Mouse (Mus musculus) heart, adult 2 months (tissue): Measurements from ENCODE around the gene Ptms. TPM values are rescaled to one million over a fixed set of nuclear protein-coding genes. Genes with fewer than 3 reads are reported as not detected.

Experiments
- DNase-seq, 2 experiments: peaks; one replicate each; pipeline ENCODE4 v3.0.0; 2021
- H3K27ac ChIP-seq: fragments of 200-600 bp; 2 replicates; pipeline ENCODE4 v1.8.1; 2022
- H3K27me3 ChIP-seq: fragments of 200-500 bp; 2 replicates; pipeline ENCODE4 v1.6.1; 2012; ENCODE audit warnings: mild to moderate bottlenecking, low read length, inconsistent platforms, mixed read lengths; ENCODE audit not compliant: control insufficient read depth, insufficient read depth
- H3K36me3 ChIP-seq: fragments of 200-500 bp; 2 replicates; pipeline ENCODE4 v1.6.1; 2012; ENCODE audit warnings: low read length, inconsistent platforms; ENCODE audit not compliant: control insufficient read depth, insufficient read depth
- H3K4me1 ChIP-seq: fragments of 200-500 bp; 2 replicates; pipeline ENCODE4 v1.6.1; 2011; ENCODE audit warnings: low read length; ENCODE audit not compliant: control insufficient read depth, insufficient read depth
- H3K4me3 ChIP-seq: fragments of 200-600 bp; 2 replicates; pipeline ENCODE4 v1.8.1; 2022
- H3K79me2 ChIP-seq: fragments of 200-500 bp; replicated peaks from 2 replicates; pipeline ENCODE4 v1.6.1; 2012; ENCODE audit warnings: mild to moderate bottlenecking, inconsistent platforms, low read length, moderate library complexity, mixed read lengths; ENCODE audit not compliant: control insufficient read depth, insufficient read depth
- H3K9ac ChIP-seq: fragments of 200-500 bp; 2 replicates; pipeline ENCODE4 v1.6.1; 2012; ENCODE audit warnings: low read depth, mild to moderate bottlenecking, control low read depth, inconsistent platforms, low read length, mixed read lengths
- CTCF ChIP-seq: fragments of 200-600 bp; IDR thresholded peaks from 2 replicates; pipeline ENCODE4 v1.8.1; 2022; ENCODE audit warnings: antibody characterized with exemption, mild to moderate bottlenecking, moderate library complexity
- EP300 ChIP-seq: fragments of 200-500 bp; IDR thresholded peaks from 2 replicates; pipeline ENCODE4 v1.6.1; 2011; ENCODE audit warnings: low read depth, low read length, control low read depth; ENCODE audit not compliant: insufficient read depth
- POLR2A ChIP-seq: fragments of 200-500 bp; IDR thresholded peaks from 2 replicates; pipeline ENCODE4 v1.6.1; 2011; ENCODE audit warnings: mild to moderate bottlenecking, low read depth, low read length, control low read depth; ENCODE audit not compliant: insufficient read depth
- WGBS: fragments of 180-500 bp; shearing (Covaris S2); methylation state at CpG from one replicate; pipeline ENCODE4 v1.1.7; 2018; 5-methylcytosine and 5-hydroxymethylcytosine counted together
- intact Hi-C: fragments of 180-260 bp; cut with DNase I; formaldehyde crosslinking; loops from one replicate; pipeline ENCODE4 v1.15.1; 2025
- polyA plus RNA-seq: library from polyadenylated mRNA; depleted of rRNA; stranded (reverse); fragments of >200 nt; gene quantifications from 2 replicates; pipeline ENCODE4 v1.2.3, GENCODE M21; 2012
- total RNA-seq, 2 experiments: library from RNA; stranded (reverse); gene quantifications; 2 replicates each; pipeline ENCODE4 v1.2.3; 2021

The Ptms gene
- total and polyA plus RNA-seq, 3 experiments: 154 to 614 (median 163) TPM

DNA sequence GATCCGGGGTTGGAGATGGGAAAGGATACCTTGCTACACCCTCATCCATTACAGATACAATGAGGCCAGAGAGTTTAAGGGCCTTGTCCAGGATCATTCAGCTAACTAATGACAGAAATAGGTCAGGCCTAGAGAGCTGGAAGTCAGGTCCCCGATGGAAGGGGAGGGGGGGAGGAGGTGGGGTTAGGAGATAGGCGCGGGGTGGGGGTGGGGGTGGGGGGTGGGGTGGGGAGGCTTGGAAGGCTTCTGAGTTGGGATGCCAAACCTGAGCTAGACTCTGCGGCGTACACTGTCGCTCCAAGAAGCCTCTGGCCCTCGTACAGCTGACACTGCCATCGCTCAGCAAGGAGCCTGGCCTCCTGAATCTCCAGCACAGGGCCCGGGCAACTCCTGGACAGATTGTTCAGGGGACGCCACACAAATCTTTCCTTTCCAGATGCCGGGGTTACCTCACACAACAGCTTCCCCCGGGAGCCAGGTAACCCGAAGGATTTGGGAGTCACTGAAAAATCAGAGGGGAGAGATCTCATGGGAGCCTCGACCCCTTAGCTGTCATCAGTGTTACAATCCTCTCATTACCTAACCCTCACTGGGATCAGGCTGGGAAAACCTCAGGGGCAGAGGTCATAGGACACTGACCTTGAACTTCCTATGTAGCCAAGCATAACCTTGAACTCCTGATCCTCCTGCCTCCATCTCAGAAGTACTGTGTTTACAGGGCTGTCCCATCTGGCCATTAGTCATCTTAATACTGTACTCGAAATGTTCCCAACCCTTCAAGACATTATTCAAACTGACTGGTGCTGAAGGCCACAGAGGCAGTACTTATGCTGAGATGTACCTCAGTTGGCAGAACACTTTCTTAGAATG is 14.7 kb downstream of the Ptms start:
- H3K27ac ChIP-seq: peak overlapping the region; percentile 95
- peaks cover 3% of the 10 kb centered on the region; the same call in 1 of the 2 replicates for H3K4me1 ChIP-seq
- no peaks in the 10 kb centered on the region for H3K27me3 ChIP-seq
- no peak for DNase-seq
- TF ChIP-seq POLR2A (no peak), EP300 (no peak), CTCF (no peak)
- no peaks in the 10 kb centered on the region for H3K79me2 ChIP-seq
- no peaks in the 10 kb centered on the region for H3K36me3 ChIP-seq
- intact Hi-C loops: loop anchor here (1.0 to 5.0 kb wide), 4 partner anchors 12 to 122 kb away; partner anchors contain the start of gene Zfp384
- no peak overlapping the region for H3K4me3 ChIP-seq
- peak overlapping the region; percentile 30; the same call in 1 of the 2 replicates for H3K9ac ChIP-seq
- WGBS: 46% methylated on average over 16 of the region's 16 CpGs

DNA sequence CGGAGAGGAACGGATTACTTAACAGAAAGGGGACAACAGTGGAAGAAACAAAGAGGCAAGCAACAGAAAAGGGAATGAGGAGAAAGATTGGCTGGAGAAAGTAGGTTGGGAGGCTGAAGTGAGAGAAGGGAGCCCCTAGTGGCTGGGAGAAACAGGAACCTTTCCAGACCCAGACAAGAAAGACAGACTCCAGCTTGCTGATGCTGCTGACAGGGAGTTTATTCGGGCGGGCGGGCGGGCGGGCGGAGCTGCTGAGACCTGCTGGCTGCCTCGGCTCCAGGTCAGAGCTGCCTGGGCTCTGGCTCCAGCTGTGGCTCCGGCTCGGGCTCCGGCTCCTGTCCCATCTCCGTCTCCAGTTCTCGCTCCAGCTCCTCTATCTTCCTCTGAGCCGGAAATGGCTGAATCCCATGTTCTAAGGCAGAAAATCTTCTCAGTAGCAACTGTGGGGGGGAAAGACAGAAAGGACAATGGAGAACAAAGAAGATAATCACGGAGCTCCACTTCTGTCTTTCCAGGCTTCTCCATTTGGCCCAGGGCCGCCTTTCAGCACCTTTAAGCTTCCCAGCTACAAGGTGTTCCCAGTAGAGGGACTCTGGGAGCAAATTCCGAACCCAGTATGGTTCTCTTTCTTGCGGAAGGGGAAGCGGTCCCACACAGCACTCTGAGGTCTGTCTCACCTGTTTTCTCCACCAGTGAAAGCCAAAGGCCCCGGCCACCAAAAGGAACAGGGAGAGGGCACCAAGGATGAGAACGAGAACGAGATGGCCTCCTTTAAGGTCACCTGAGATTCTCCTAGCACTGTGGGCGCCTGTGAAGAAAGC is 15.5 kb downstream of the Ptms start:
- Histone ChIP-seq H3K36me3 (no peaks in the 10 kb centered on the region), H3K4me3 (peak overlapping the region; percentile 54), H3K27ac (peak overlapping the region; percentile 95), H3K79me2 (no peaks in the 10 kb centered on the region), H3K9ac (peak overlapping the region; percentile 74), H3K27me3 (no peaks in the 10 kb centered on the region), H3K4me1 (peaks cover 3% of the 10 kb centered on the region; the same call in 1 of the 2 replicates)
- peak; percentile 67 to 83 for DNase-seq
- TF ChIP-seq EP300 (peak; percentile 69; the same call in 1 of the 2 replicates), POLR2A (peak; percentile 25), CTCF (peak; percentile 63)
- 12% methylated on average over 24 of the region's 24 CpGs for WGBS
- intact Hi-C loops: loop anchor here (1.0 to 5.0 kb wide), 4 partner anchors 13 to 123 kb away; partner anchors contain the start of gene Zfp384

DNA sequence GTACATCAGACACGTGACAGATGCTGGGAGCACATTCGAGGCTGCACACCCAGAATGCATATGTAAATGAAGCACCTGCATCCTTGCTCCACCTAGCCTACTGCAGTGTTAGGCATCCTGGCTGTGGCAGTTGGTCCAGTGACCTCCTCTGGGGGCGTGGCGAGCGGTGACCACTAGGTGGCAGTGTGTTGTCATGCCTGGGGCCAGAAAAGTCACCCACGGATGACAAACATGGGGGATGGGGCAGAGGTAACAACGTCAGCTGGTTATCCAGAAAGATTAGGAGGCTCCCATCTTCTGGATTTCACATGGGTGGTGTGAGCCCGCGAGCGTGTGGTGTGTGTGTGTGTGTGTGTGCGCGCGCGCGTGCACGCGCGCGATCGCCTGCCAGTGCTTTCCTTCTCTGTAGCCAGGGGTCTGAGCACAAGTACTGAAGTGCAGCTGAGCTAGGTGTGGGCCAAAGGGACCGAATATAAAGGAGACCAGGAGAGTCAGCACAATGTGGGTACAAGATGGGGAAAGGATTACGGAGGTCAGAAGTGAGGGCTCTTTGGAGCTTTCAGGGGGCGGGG is 16.2 kb downstream of the Ptms start:
- DNase-seq: peak; percentile 93 to 97
- no peaks in the 10 kb centered on the region for H3K36me3 ChIP-seq
- intact Hi-C loops: loop anchor here (1.0 to 5.0 kb wide), 7 partner anchors 14 to 181 kb away; partner anchors contain the start of gene Zfp384

DNA sequence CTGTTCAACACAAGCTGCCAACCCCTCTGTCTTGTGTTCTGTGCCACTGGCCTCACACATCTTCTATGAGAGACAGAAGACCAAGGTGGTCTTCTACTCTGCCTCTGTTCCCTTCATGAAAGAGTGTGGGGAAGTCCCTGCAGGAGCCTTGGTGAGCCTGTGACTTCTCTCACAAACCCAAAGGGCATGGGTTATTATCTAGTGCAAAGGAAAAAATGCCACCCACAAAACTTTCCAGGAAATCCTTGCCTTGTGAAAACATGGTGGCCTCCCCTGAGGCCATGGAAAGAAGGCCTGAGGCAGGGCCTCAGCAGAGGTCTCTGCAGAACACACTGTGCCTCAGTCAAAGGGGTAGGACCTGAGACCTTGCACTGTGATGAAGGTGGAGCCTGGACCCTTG is 18.1 kb downstream of the Ptms start:
- Histone ChIP-seq H3K27ac (no peak overlapping the region), H3K4me1 (peaks cover 3% of the 10 kb centered on the region; the same call in 1 of the 2 replicates), H3K27me3 (no peaks in the 10 kb centered on the region), H3K4me3 (no peak overlapping the region), H3K36me3 (no peaks in the 10 kb centered on the region), H3K9ac (no peak overlapping the region), H3K79me2 (no peaks in the 10 kb centered on the region)
- no peak for DNase-seq
- intact Hi-C loops: loop anchor here (5.0 kb wide), 1 partner anchor 125 kb away; no protein-coding TSS in a partner anchor
- TF ChIP-seq CTCF: no peak

More for the DNA sequence above, 16.2 kb downstream of the Ptms start:
- H3K4me1 ChIP-seq: peaks cover 3% of the 10 kb centered on the region; the same call in 1 of the 2 replicates
- H3K27me3 ChIP-seq: no peaks in the 10 kb centered on the region
- WGBS: under 1% methylated on average over 23 of the region's 23 CpGs
- H3K79me2 ChIP-seq: no peaks in the 10 kb centered on the region
- peak overlapping the region; percentile 54 for H3K4me3 ChIP-seq
- peak overlapping the region; percentile 95 for H3K27ac ChIP-seq
- TF ChIP-seq CTCF: peak; percentile 79
- peak; percentile 97 for TF ChIP-seq EP300
- TF ChIP-seq POLR2A: peak; percentile 41; the same call in 1 of the 2 replicates
- H3K9ac ChIP-seq: peak overlapping the region; percentile 74

DNA sequence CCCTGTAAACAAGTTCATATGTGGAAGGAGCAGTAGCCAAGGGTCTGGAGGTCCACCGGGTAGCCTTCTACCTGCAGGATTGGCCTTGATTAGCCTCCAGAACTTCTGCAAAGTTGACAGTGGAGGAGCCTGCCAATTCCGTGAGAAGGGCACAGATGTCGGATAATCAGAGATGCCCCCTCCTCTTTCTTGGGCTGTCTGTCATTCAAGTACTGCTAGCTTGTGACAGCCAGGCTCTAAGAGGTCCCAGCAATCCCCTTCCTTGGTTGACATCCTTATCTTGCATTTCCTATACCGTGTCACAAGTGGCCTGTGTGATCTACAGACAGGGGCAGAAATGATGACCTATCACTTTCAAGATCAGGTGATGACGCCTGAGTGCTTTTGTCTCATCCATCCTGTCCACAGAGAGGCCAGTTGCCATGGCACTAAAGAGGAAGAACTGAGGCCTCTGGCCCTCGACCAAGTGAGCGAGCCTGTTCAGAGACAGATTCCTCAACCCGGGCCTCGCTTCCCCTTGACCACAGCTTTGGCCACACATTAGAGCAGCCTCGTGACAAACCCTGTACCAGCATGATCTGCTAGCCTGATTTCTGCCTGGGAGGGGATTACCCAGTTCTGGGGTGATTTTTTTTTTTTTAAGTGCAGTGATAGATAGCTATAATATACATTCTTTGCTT is 19.0 kb downstream of the Ptms start:
- Histone ChIP-seq H3K4me3 (no peak overlapping the region), H3K36me3 (no peaks in the 10 kb centered on the region), H3K27me3 (no peaks in the 10 kb centered on the region), H3K4me1 (peaks cover 3% of the 10 kb centered on the region; the same call in 1 of the 2 replicates), H3K9ac (no peak overlapping the region), H3K79me2 (no peaks in the 10 kb centered on the region), H3K27ac (no peak overlapping the region)
- intact Hi-C loops: loop anchor here (5.0 kb wide), 1 partner anchor 126 kb away; no protein-coding TSS in a partner anchor
- peak in 1 of 2 experiments; percentile 68 for DNase-seq
- 40% methylated on average over 10 of the region's 10 CpGs for WGBS
- TF ChIP-seq CTCF (no peak), EP300 (no peak), POLR2A (no peak)
